Mouse (Mus musculus): ENCODE data around the gene Usp42. TPM values are rescaled to one million over a fixed set of nuclear protein-coding genes. Genes with fewer than 3 reads are reported as not detected.

Gene Usp42
- total RNA-seq, 1 experiment: 10.6 TPM

- Histone ChIP-seq H3K36me3 (ENCODE audit: control insufficient read depth, insufficient read depth, low read length, poor library complexity, severe bottlenecking) (peaks cover 8% of the 10 kb centered on the region; the same call in 1 of the 2 replicates), H3K9ac (ENCODE audit: insufficient read depth, low read depth, low read length, poor library complexity, severe bottlenecking) (no peak overlapping the region), H3K4me3 (ENCODE audit: insufficient read depth in 1 of 2, low read depth in 1 of 2, low read length in 2 of 2, poor library complexity in 1 of 2, severe bottlenecking in 1 of 2) (no peak overlapping the region), H3K9me3 (ENCODE audit: control insufficient read depth, insufficient read depth, low read depth, low read length) (no peaks in the 10 kb centered on the region), H3K4me1 (ENCODE audit: control insufficient read depth in 2 of 2, insufficient read depth in 2 of 2, low read length in 2 of 2, poor library complexity in 1 of 2) (no peaks in the 10 kb centered on the region), H3K27ac (ENCODE audit: insufficient read depth, low read depth, low read length, poor library complexity, severe bottlenecking) (no peak overlapping the region)
- in situ Hi-C loops (cut with MboI; ENCODE audit: low sequenced_read_pairs in 2 of 2, unreplicated experiment in 2 of 2): no loop called here
- TF ChIP-seq ZNF384 (IDR thresholded peaks at IDR 0.05; ENCODE audit: low read depth, low read length) (no peak), HCFC1 (IDR thresholded peaks at IDR 0.05; ENCODE audit: borderline replicate concordance, insufficient read depth, low read length) (no peak)
- DNase-seq (ENCODE audit: low read depth, low spot score): no peak
Measured at GRCm38 (mm10) chr5:143700247-143700646, 31.8 kb downstream of the Usp42 start.

- H3K27ac ChIP-seq (ENCODE audit: insufficient read depth, low read depth, low read length, poor library complexity, severe bottlenecking): no peak overlapping the region
- no peak for DNase-seq (ENCODE audit: low read depth, low spot score)
- H3K4me3 ChIP-seq (ENCODE audit: insufficient read depth in 1 of 2, low read depth in 1 of 2, low read length in 2 of 2, poor library complexity in 1 of 2, severe bottlenecking in 1 of 2): no peak overlapping the region
- H3K9me3 ChIP-seq (ENCODE audit: control insufficient read depth, insufficient read depth, low read depth, low read length): no peaks in the 10 kb centered on the region
- no peaks in the 10 kb centered on the region for H3K4me1 ChIP-seq (ENCODE audit: control insufficient read depth in 2 of 2, insufficient read depth in 2 of 2, low read length in 2 of 2, poor library complexity in 1 of 2)
- no peak for TF ChIP-seq HCFC1 (IDR thresholded peaks at IDR 0.05; ENCODE audit: borderline replicate concordance, insufficient read depth, low read length)
- no peak for TF ChIP-seq CHD2 (IDR thresholded peaks at IDR 0.05; ENCODE audit: low read depth, low read length)
- TF ChIP-seq ZNF384 (IDR thresholded peaks at IDR 0.05; ENCODE audit: low read depth, low read length): no peak
- TF ChIP-seq MAFK (IDR thresholded peaks at IDR 0.05; ENCODE audit: insufficient read depth, low read depth, low read length): no peak
- no peak for TF ChIP-seq ZC3H11A (IDR thresholded peaks at IDR 0.05; ENCODE audit: borderline replicate concordance, low read depth, low read length)
- peaks cover 11% of the 10 kb centered on the region; the same call in 1 of the 2 replicates for H3K36me3 ChIP-seq (ENCODE audit: control insufficient read depth, insufficient read depth, low read length, poor library complexity, severe bottlenecking)
- no peak overlapping the region for H3K9ac ChIP-seq (ENCODE audit: insufficient read depth, low read depth, low read length, poor library complexity, severe bottlenecking)
- in situ Hi-C loops (cut with MboI; ENCODE audit: low sequenced_read_pairs in 2 of 2, unreplicated experiment in 2 of 2): no loop called here
Measured at GRCm38 (mm10) chr5:143698454-143698853, 33.6 kb downstream of the Usp42 start.

- peak; percentile 11 for DNase-seq (ENCODE audit: low read depth, low spot score)
- TF ChIP-seq HCFC1 (IDR thresholded peaks at IDR 0.05; ENCODE audit: borderline replicate concordance, insufficient read depth, low read length): no peak
- H3K9me3 ChIP-seq (ENCODE audit: control insufficient read depth, insufficient read depth, low read depth, low read length): no peaks in the 10 kb centered on the region
- H3K9ac ChIP-seq (ENCODE audit: insufficient read depth, low read depth, low read length, poor library complexity, severe bottlenecking): no peak overlapping the region
- H3K4me3 ChIP-seq (ENCODE audit: insufficient read depth in 1 of 2, low read depth in 1 of 2, low read length in 2 of 2, poor library complexity in 1 of 2, severe bottlenecking in 1 of 2): no peak overlapping the region
- H3K36me3 ChIP-seq (ENCODE audit: control insufficient read depth, insufficient read depth, low read length, poor library complexity, severe bottlenecking): peaks cover 6% of the 10 kb centered on the region; the same call in 1 of the 2 replicates
- no peak overlapping the region for H3K27ac ChIP-seq (ENCODE audit: insufficient read depth, low read depth, low read length, poor library complexity, severe bottlenecking)
- in situ Hi-C loops (cut with MboI; ENCODE audit: low sequenced_read_pairs in 2 of 2, unreplicated experiment in 2 of 2): no loop called here
- H3K4me1 ChIP-seq (ENCODE audit: control insufficient read depth in 2 of 2, insufficient read depth in 2 of 2, low read length in 2 of 2, poor library complexity in 1 of 2): no peaks in the 10 kb centered on the region
Measured at GRCm38 (mm10) chr5:143696323-143696722, 35.8 kb downstream of the Usp42 start.

GRCm38 (mm10) chr5:143690926-143691325 lies 41.2 kb downstream of the Usp42 start:
- peaks cover 3% of the 10 kb centered on the region; the same call in 1 of the 2 replicates for H3K36me3 ChIP-seq (ENCODE audit: control insufficient read depth, insufficient read depth, low read length, poor library complexity, severe bottlenecking)
- no peak for DNase-seq (ENCODE audit: low read depth, low spot score)
- TF ChIP-seq ZC3H11A (IDR thresholded peaks at IDR 0.05; ENCODE audit: borderline replicate concordance, low read depth, low read length) (no peak), ZNF384 (IDR thresholded peaks at IDR 0.05; ENCODE audit: low read depth, low read length) (no peak), HCFC1 (IDR thresholded peaks at IDR 0.05; ENCODE audit: borderline replicate concordance, insufficient read depth, low read length) (no peak), MAFK (IDR thresholded peaks at IDR 0.05; ENCODE audit: insufficient read depth, low read depth, low read length) (no peak), CHD2 (IDR thresholded peaks at IDR 0.05; ENCODE audit: low read depth, low read length) (no peak)
- H3K4me3 ChIP-seq (ENCODE audit: insufficient read depth in 1 of 2, low read depth in 1 of 2, low read length in 2 of 2, poor library complexity in 1 of 2, severe bottlenecking in 1 of 2): no peak overlapping the region
- no peak overlapping the region for H3K27ac ChIP-seq (ENCODE audit: insufficient read depth, low read depth, low read length, poor library complexity, severe bottlenecking)
- no peaks in the 10 kb centered on the region for H3K9me3 ChIP-seq (ENCODE audit: control insufficient read depth, insufficient read depth, low read depth, low read length)
- no peak overlapping the region for H3K9ac ChIP-seq (ENCODE audit: insufficient read depth, low read depth, low read length, poor library complexity, severe bottlenecking)
- in situ Hi-C loops (cut with MboI; ENCODE audit: low sequenced_read_pairs in 2 of 2, unreplicated experiment in 2 of 2): no loop called here
- no peaks in the 10 kb centered on the region for H3K4me1 ChIP-seq (ENCODE audit: control insufficient read depth in 2 of 2, insufficient read depth in 2 of 2, low read length in 2 of 2, poor library complexity in 1 of 2)

- Histone ChIP-seq H3K4me3 (ENCODE audit: insufficient read depth in 1 of 2, low read depth in 1 of 2, low read length in 2 of 2, poor library complexity in 1 of 2, severe bottlenecking in 1 of 2) (no peak overlapping the region), H3K36me3 (ENCODE audit: control insufficient read depth, insufficient read depth, low read length, poor library complexity, severe bottlenecking) (peaks cover 3% of the 10 kb centered on the region; the same call in 1 of the 2 replicates), H3K27ac (ENCODE audit: insufficient read depth, low read depth, low read length, poor library complexity, severe bottlenecking) (no peak overlapping the region), H3K9ac (ENCODE audit: insufficient read depth, low read depth, low read length, poor library complexity, severe bottlenecking) (no peak overlapping the region), H3K4me1 (ENCODE audit: control insufficient read depth in 2 of 2, insufficient read depth in 2 of 2, low read length in 2 of 2, poor library complexity in 1 of 2) (no peaks in the 10 kb centered on the region), H3K9me3 (ENCODE audit: control insufficient read depth, insufficient read depth, low read depth, low read length) (no peaks in the 10 kb centered on the region)
- DNase-seq (ENCODE audit: low read depth, low spot score): no peak
- TF ChIP-seq CHD2 (IDR thresholded peaks at IDR 0.05; ENCODE audit: low read depth, low read length) (no peak), MAFK (IDR thresholded peaks at IDR 0.05; ENCODE audit: insufficient read depth, low read depth, low read length) (no peak), ZNF384 (IDR thresholded peaks at IDR 0.05; ENCODE audit: low read depth, low read length) (no peak), HCFC1 (IDR thresholded peaks at IDR 0.05; ENCODE audit: borderline replicate concordance, insufficient read depth, low read length) (no peak), ZC3H11A (IDR thresholded peaks at IDR 0.05; ENCODE audit: borderline replicate concordance, low read depth, low read length) (no peak)
- in situ Hi-C loops (cut with MboI; ENCODE audit: low sequenced_read_pairs in 2 of 2, unreplicated experiment in 2 of 2): no loop called here
Measured at GRCm38 (mm10) chr5:143690392-143690791, 41.7 kb downstream of the Usp42 start.
